Mouse (Mus musculus) skeletal muscle tissue, adult 2 months (tissue): ENCODE data around the gene Atg7.

Experiments
- DNase-seq: peaks from one replicate; pipeline ENCODE4 v3.0.0-alpha.2; 2012; ENCODE audit warnings: low read depth, low spot score

Atg7 gene

DNA sequence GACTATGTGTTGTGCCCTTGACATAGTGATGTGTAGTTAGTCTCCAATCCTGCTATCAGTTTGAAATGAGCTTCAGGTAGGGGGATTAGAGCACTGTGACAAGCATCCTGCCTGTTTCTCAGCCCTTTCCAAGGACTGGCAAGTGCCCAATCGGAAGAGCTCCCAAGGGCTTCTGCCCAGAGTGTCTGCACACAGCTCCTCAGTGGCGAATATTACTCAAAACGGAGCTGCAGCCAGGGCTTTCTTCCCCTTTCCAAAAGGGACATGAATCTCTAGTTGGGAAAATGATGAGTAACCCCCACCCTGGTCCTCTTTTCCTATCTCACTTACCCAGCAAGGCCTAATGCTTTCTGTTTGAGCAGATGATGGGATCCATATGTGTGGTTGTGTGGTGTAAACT is 90.8 kb downstream of the Atg7 start:
- DNase-seq = peak; percentile 39

DNA sequence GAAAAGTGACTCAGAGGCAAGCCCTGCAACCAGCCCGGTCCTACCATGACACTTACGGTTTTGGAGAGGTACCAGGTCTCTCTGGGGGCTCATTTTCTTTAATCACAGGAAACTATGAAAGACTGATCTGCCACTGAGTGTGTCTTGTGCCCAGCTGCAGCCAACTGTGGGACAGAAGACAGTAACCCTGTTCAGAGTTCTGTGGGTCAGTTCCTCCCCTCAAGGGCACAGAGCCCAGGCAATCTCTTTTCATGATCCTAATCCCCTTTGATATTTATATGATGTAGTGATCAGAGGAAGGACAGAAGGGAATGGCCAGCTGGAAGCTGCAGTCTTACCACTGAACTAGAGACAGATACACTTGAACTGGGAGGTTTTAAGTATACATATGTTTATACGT is 92.2 kb downstream of the Atg7 start:
- no peak for DNase-seq

DNA sequence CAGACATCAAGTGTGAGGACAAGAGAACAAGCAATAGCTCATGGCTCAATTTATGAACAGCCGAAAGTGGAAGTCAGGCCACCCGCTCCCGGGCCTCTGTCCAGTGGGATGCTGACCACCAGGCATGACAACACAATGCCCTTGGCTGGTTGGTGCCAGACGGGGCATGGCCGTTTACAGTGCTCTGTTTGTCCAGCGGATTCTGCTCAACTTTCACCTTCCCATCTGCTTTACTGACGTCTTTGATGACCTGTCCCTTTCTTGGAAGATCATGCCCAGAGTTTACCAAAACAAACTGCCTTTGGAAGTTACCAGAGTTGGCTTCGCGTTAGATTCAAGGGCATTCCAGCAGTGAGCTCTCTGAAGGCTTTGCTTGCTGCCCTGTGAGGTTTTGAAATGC is 93.5 kb downstream of the Atg7 start:
- no peak for DNase-seq

DNA sequence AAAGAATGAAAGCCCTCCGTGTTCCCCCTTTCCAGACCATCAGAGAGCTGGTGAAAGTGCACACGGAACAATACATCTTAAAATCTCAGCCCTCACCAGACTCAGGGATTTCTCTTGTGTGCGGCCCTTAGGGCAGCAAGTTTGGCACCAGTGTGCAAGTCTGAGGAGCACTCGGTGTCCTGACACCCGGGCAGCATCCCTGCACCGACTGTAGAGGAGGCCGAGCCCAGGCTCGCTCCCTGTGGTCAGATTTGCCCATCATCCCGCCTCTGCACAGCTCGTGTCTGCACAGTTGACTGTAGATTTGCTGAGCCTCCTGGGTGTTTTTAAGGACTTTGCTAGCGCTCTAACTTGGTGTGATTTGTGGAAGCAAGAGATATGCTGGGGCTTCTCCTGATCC is 94.3 kb downstream of the Atg7 start:
- DNase-seq = no peak

- DNase-seq = no peak
Observed at GRCm38 (mm10) chr6:114737931-114738759, 95.2 kb downstream of the Atg7 start.

- no peak for DNase-seq
Observed at GRCm38 (mm10) chr6:114738760-114739112, 95.8 kb downstream of the Atg7 start.

DNA sequence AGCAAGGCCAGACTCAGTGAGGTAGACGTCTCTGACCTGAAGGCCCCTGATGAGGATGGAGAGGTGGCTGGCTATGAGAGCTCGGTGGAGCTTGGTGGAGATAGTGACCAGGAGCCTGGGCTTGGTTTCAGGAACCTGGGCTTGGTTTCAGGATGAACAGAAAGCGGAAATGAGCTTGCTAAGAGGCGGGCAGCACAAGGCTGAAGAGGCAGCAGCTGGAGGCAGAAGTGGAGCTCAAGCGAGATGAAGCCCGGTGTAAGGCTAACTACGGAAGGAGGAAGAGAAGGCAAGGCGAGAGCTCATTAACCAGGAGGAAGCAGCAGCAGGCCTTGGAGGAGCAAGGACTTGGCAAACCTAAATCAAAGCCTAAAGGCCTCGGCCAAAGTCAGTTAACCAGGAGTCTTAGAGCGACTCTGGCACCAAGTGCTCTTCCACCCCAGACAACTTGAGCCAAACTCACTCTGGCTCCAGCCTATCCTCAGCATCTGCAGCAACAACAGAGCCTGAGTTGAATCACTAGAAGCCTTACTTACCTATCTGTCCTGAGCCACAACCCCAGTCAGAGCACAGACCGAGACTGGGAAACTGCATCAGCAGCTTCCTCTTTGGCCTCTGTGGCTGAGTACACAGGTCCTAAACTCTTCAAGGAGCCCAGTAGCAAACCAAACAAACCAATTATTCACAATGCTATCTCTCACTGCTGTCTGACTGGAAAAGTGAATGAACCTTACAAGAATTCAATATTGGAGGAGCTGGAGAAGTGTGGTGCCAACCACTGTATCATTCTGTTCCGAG is 99.5 kb downstream of the Atg7 start:
- DNase-seq = no peak

DNA sequence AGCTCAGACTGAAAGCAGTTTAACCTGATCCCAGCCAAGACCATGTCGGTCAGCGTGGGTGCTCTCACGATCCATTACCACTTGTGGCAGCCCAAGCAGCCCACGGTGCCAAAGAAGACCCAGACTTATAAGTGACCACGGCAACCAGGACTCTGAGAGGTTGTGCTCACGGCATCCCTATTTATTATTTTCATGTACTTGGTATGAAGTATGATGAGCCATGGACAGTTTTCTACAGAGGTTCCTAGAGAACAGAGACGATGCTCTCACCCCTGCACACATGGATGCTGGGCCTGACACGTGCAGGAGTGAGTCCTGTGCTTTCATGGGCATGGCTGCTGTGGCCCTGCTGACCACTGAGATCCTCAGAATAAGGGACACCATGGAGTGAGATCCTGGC is 100.2 kb downstream of the Atg7 start:
- no peak for DNase-seq

DNA sequence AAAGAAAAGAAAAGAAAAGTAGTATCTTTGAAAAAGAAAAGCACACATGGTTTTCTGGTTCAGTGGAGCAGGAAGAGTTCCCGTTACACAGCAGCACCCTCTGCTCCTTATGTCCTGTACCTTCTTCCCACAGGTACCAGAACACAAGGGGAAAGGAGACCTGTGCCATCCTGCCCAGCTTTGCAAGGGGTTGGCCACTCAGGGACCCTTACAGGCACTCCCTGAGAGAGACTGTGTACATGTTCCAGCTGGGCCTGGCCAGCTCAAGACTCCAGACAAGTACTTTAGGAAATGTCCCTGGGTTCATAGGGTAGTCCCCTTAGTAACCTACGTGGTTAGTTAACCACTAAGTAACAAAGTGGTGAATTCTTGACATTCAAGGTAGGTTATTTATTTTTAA is 100.9 kb downstream of the Atg7 start:
- no peak for DNase-seq

DNA sequence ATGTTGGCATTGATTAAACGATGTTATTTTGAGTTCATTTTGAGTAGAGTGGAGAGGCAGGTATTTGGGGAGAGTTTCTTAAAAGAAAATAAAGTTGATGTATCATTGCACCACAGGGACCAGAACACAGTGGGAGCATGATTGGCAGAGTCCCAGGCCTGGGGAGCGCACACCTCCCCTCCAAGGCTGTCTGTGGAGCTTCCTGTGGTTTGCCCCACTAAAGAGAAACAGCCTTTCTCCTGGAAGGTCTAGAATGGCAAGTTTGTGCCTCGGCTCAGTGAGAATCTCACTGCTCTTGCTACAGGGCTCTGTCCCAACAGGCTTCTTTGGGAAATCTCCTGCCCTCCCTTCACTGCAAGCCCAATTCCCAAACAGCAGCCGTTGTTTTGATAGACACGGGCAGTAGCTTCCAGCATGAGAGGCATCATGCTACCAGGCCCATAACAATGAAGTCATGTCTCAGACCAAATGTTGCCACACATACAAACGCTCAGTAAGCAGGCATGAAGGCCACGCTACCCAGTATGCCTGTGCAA is 103.6 kb downstream of the Atg7 start:
- no peak for DNase-seq

- DNase-seq = no peak
Observed at GRCm38 (mm10) chr6:114748419-114748818, 105.5 kb downstream of the Atg7 start.

GRCm38 (mm10) chr6:114748882-114749281 is 106.0 kb downstream of the Atg7 start:
- DNase-seq = no peak

- no peak for DNase-seq
Observed at GRCm38 (mm10) chr6:114758795-114759194, 115.9 kb downstream of the Atg7 start.

GRCm38 (mm10) chr6:114766314-114766713 is 123.4 kb downstream of the Atg7 start:
- peak; percentile 46 for DNase-seq

GRCm38 (mm10) chr6:114767710-114768109 is 124.8 kb downstream of the Atg7 start:
- DNase-seq = no peak

DNA sequence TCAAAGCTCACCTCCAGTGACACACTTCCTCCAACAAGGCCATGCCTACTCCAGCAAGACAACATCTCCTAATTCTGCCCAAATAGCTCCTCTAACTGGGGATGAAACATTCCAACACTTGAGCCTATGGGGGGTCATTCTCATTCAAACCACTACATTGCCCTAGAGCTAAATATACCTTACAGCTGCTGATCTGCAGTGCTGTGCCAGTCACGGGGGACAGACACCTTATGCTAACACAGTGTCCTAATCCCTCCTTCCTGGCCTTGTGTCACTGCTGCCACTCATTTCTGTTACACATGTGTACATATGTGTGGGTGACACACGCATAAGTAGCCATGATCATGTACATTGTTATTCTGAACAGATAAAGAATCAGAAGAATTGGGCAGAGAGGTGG is 127.4 kb downstream of the Atg7 start:
- no peak for DNase-seq

- DNase-seq = no peak
Observed at GRCm38 (mm10) chr6:114771502-114771901, 128.6 kb downstream of the Atg7 start.

- DNase-seq = no peak
Observed at GRCm38 (mm10) chr6:114775210-114775609, 132.3 kb downstream of the Atg7 start.

DNA sequence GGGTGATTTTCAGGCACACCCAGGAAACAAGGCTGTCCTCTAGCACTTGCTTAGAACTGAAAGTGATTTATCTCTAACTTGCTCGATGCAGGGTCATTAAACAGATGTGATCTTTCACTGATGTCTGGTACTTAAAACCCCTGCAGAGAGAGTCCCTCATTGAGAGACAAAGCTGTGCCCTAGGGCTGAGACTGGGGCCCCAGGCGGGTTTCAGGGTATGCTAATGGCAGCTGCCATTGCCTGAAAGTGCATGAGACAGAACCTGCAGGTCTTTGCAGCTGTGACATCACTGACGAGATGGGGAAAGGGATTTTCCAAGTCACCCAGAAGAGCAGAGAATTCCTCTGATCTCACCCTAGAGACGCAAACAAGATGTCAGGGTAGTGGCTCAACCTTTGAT is 135.0 kb downstream of the Atg7 start:
- no peak for DNase-seq

GRCm38 (mm10) chr6:114778650-114779049 is 135.8 kb downstream of the Atg7 start:
- DNase-seq = no peak

- no peak for DNase-seq
Observed at GRCm38 (mm10) chr6:114780583-114780982, 137.7 kb downstream of the Atg7 start.

- peak; percentile 90 for DNase-seq
Observed at GRCm38 (mm10) chr6:114781415-114782240, 138.7 kb downstream of the Atg7 start.
